Mouse (Mus musculus): Measurements from ENCODE around the gene Stard13.

GRCm38 (mm10) chr5:151134202-151134601 is 99.4 kb downstream of the Stard13 start:
- TF ChIP-seq POLR2A (IDR thresholded peaks at IDR 0.05; ENCODE audit: insufficient read depth, low read depth, low read length), result no peak
- TF ChIP-seq CTCF (IDR thresholded peaks at IDR 0.05; ENCODE audit: insufficient read depth, low read depth, low read length), result no peak
